Mouse (Mus musculus) CH12.LX (cell line): ENCODE results near the gene Fam187a. TPM values are rescaled to one million over a fixed set of nuclear protein-coding genes. Genes with fewer than 3 reads are reported as not detected.

Source experiments
- DNase-seq: peaks from one replicate; pipeline ENCODE4 v3.0.0-alpha.2; 2013; ENCODE audit errors: extremely low read depth
- H3K27ac ChIP-seq: 2 replicates; pipeline ENCODE4 v1.5.1; 2012; ENCODE audit warnings: low read depth, mild to moderate bottlenecking, control low read depth, moderate library complexity; ENCODE audit not compliant: insufficient read depth
- H3K27me3 ChIP-seq: replicated peaks from 2 replicates; pipeline ENCODE3; 2012; ENCODE audit warnings: inconsistent platforms
- H3K36me3 ChIP-seq, 2 experiments: replicated peaks in 1 of 2; 2 replicates each; pipeline versions ENCODE3 to v1.6.1; 2012; ENCODE audit warnings: inconsistent platforms in 1 of 2, low read length in 1 of 2, mild to moderate bottlenecking in 1 of 2, mixed read lengths in 1 of 2, moderate library complexity in 1 of 2; ENCODE audit not compliant: control insufficient read depth in 1 of 2, insufficient read depth in 1 of 2
- H3K4me1 ChIP-seq, 2 experiments: 2 replicates each; pipeline ENCODE4 v1.6.1; 2012; ENCODE audit warnings: inconsistent platforms in 1 of 2, moderate library complexity in 1 of 2; ENCODE audit not compliant: insufficient read depth in 2 of 2, control insufficient read depth in 1 of 2
- H3K4me2 ChIP-seq: 2 replicates; pipeline ENCODE4 v1.6.1; 2012; ENCODE audit warnings: low read depth, mild to moderate bottlenecking, control low read depth; ENCODE audit not compliant: poor library complexity, insufficient read depth, severe bottlenecking
- H3K4me3 ChIP-seq, 3 experiments: fragments of 150-350 bp in 1 of 3; sonication (generic) in 1 of 3; replicated peaks in 1 of 3; 2 replicates each; pipeline versions ENCODE3 to v1.5.1; 2011 to 2012; ENCODE audit warnings: low read depth in 2 of 3, low read length in 2 of 3, mild to moderate bottlenecking in 2 of 3, moderate library complexity in 2 of 3, control low read depth in 1 of 3, improper control_type of control experiment in 1 of 3, inconsistent platforms in 1 of 3, mixed read lengths in 1 of 3; ENCODE audit not compliant: poor library complexity in 1 of 3
- H3K79me2 ChIP-seq: replicated peaks from 2 replicates; pipeline ENCODE4 v1.6.1; 2012; ENCODE audit warnings: mild to moderate bottlenecking, moderate library complexity; ENCODE audit not compliant: control insufficient read depth, poor library complexity, insufficient read depth, severe bottlenecking; ENCODE audit errors: extremely low read depth
- H3K9ac ChIP-seq: 2 replicates; pipeline ENCODE4 v1.6.1; 2012; ENCODE audit warnings: low read depth, mild to moderate bottlenecking, control low read depth, moderate library complexity; ENCODE audit not compliant: insufficient read depth
- H3K9me3 ChIP-seq: replicated peaks from 2 replicates; pipeline ENCODE3; 2012; ENCODE audit warnings: low read length, inconsistent platforms, mixed read lengths
- BHLHE40 ChIP-seq: IDR thresholded peaks from 2 replicates; pipeline ENCODE4 v1.6.1; 2011; ENCODE audit warnings: mild to moderate bottlenecking, low read depth, low read length, improper control_type of control experiment
- CHD1 ChIP-seq: IDR thresholded peaks from 2 replicates; pipeline ENCODE4 v1.6.1; 2012; ENCODE audit warnings: low read depth, low read length, improper control_type of control experiment, inconsistent platforms
- CHD2 ChIP-seq: IDR thresholded peaks from 2 replicates; pipeline ENCODE4 v1.6.1; 2011; ENCODE audit warnings: low read length, improper control_type of control experiment
- CTCF ChIP-seq, 2 experiments: IDR thresholded peaks in 1 of 2; conservative IDR thresholded peaks in 1 of 2; 2 replicates each; pipeline ENCODE4 v1.5.1; 2011 to 2012; ENCODE audit warnings: low read depth in 2 of 2, low read length in 2 of 2, improper control_type of control experiment in 1 of 2, inconsistent platforms in 1 of 2, mild to moderate bottlenecking in 1 of 2, moderate library complexity in 1 of 2
- E2F4 ChIP-seq: IDR thresholded peaks from 2 replicates; pipeline ENCODE4 v1.6.1; 2011; ENCODE audit warnings: low read depth, low read length, improper control_type of control experiment; ENCODE audit not compliant: insufficient replicate concordance
- ELF1 ChIP-seq: IDR thresholded peaks from 2 replicates; pipeline ENCODE4 v1.6.1; 2014; ENCODE audit warnings: low read depth, mild to moderate bottlenecking, inconsistent platforms, low read length, improper control_type of control experiment
- EP300 ChIP-seq: IDR thresholded peaks from 2 replicates; pipeline ENCODE4 v1.6.1; 2011; ENCODE audit warnings: low read length, improper control_type of control experiment
- ETS1 ChIP-seq: conservative IDR thresholded peaks from 2 replicates; pipeline ENCODE4 v1.6.1; 2012; ENCODE audit warnings: low read depth, mild to moderate bottlenecking, inconsistent platforms, low read length, improper control_type of control experiment, moderate library complexity
- GABPA ChIP-seq: IDR thresholded peaks from 2 replicates; pipeline ENCODE4 v1.6.1; 2012; ENCODE audit warnings: low read depth, low read length, improper control_type of control experiment, inconsistent platforms; ENCODE audit not compliant: insufficient replicate concordance
- HCFC1 ChIP-seq: IDR thresholded peaks from 2 replicates; pipeline ENCODE4 v1.6.1; 2012; ENCODE audit warnings: low read depth, mild to moderate bottlenecking, inconsistent platforms, low read length, improper control_type of control experiment
- IRF4 ChIP-seq: IDR thresholded peaks from 2 replicates; pipeline ENCODE4 v1.6.1; 2014; ENCODE audit warnings: low read depth, mild to moderate bottlenecking, inconsistent platforms, low read length, improper control_type of control experiment
- JUN ChIP-seq: IDR thresholded peaks from 2 replicates; pipeline ENCODE4 v1.6.1; 2011; ENCODE audit warnings: low read depth, mild to moderate bottlenecking, low read length, improper control_type of control experiment, moderate library complexity; ENCODE audit not compliant: insufficient read depth
- JUND ChIP-seq: conservative IDR thresholded peaks from 2 replicates; pipeline ENCODE4 v1.6.1; 2011; ENCODE audit warnings: low read depth, low read length, improper control_type of control experiment
- KAT2A ChIP-seq: IDR thresholded peaks from 2 replicates; pipeline ENCODE4 v1.6.1; 2012; ENCODE audit warnings: low read length, improper control_type of control experiment, inconsistent platforms; ENCODE audit not compliant: insufficient replicate concordance
- MAFK ChIP-seq: IDR thresholded peaks from 2 replicates; pipeline ENCODE4 v1.6.1; 2011; ENCODE audit warnings: low read length, improper control_type of control experiment; ENCODE audit not compliant: insufficient replicate concordance
- MAX ChIP-seq: IDR thresholded peaks from 2 replicates; pipeline ENCODE4 v1.6.1; 2011; ENCODE audit warnings: low read length, improper control_type of control experiment
- MAZ ChIP-seq: IDR thresholded peaks from 2 replicates; pipeline ENCODE4 v1.6.1; 2012; ENCODE audit warnings: low read depth, mild to moderate bottlenecking, inconsistent platforms, low read length, improper control_type of control experiment, moderate library complexity
- MEF2A ChIP-seq: IDR thresholded peaks from 2 replicates; pipeline ENCODE4 v1.6.1; 2014; ENCODE audit warnings: low read depth, mild to moderate bottlenecking, inconsistent platforms, low read length, improper control_type of control experiment, borderline replicate concordance
- MXI1 ChIP-seq: IDR thresholded peaks from 2 replicates; pipeline ENCODE4 v1.6.1; 2011; ENCODE audit warnings: mild to moderate bottlenecking, low read depth, low read length, improper control_type of control experiment
- MYC ChIP-seq: IDR thresholded peaks from 2 replicates; pipeline ENCODE4 v1.6.1; 2011; ENCODE audit warnings: low read depth, mild to moderate bottlenecking, improper control_type of control experiment, low read length
- NELFE ChIP-seq: IDR thresholded peaks from 2 replicates; pipeline ENCODE4 v1.6.1; 2011; ENCODE audit warnings: low read depth, low read length, improper control_type of control experiment
- NRF1 ChIP-seq: IDR thresholded peaks from 2 replicates; pipeline ENCODE4 v1.6.1; 2014; ENCODE audit warnings: low read depth, mild to moderate bottlenecking, inconsistent platforms, low read length, improper control_type of control experiment, moderate library complexity
- PAX5 ChIP-seq: IDR thresholded peaks from 2 replicates; pipeline ENCODE4 v1.6.1; 2012; ENCODE audit warnings: low read length, inconsistent platforms, mixed read lengths
- POLR2A ChIP-seq: IDR thresholded peaks from 2 replicates; pipeline ENCODE4 v1.6.1; 2011; ENCODE audit warnings: low read depth, mild to moderate bottlenecking, improper control_type of control experiment, low read length
- POLR2AphosphoS2 ChIP-seq: IDR thresholded peaks from 2 replicates; pipeline ENCODE4 v1.6.1; 2011; ENCODE audit warnings: low read depth, low read length, improper control_type of control experiment
- RAD21 ChIP-seq: IDR thresholded peaks from 2 replicates; pipeline ENCODE4 v1.6.1; 2011; ENCODE audit warnings: low read depth, mild to moderate bottlenecking, low read length, improper control_type of control experiment, moderate library complexity
- RCOR1 ChIP-seq: conservative IDR thresholded peaks from 2 replicates; pipeline ENCODE4 v1.6.1; 2012; ENCODE audit warnings: low read depth, mild to moderate bottlenecking, inconsistent platforms, low read length, improper control_type of control experiment
- SIN3A ChIP-seq: IDR thresholded peaks from 2 replicates; pipeline ENCODE4 v1.6.1; 2012; ENCODE audit warnings: low read length, improper control_type of control experiment, inconsistent platforms
- SMC3 ChIP-seq: IDR thresholded peaks from 2 replicates; pipeline ENCODE4 v1.6.1; 2011; ENCODE audit warnings: low read depth, low read length, improper control_type of control experiment
- TBP ChIP-seq: conservative IDR thresholded peaks from 2 replicates; pipeline ENCODE4 v1.6.1; 2011; ENCODE audit warnings: low read depth, low read length, improper control_type of control experiment
- TCF12 ChIP-seq: IDR thresholded peaks from 2 replicates; pipeline ENCODE4 v1.6.1; 2014; ENCODE audit warnings: low read depth, mild to moderate bottlenecking, inconsistent platforms, low read length, improper control_type of control experiment
- UBTF ChIP-seq: IDR thresholded peaks from 2 replicates; pipeline ENCODE4 v1.6.1; 2012; ENCODE audit warnings: low read depth, mild to moderate bottlenecking, inconsistent platforms, low read length, improper control_type of control experiment, moderate library complexity
- USF1 ChIP-seq: IDR thresholded peaks from 2 replicates; pipeline ENCODE4 v1.6.1; 2014; ENCODE audit warnings: low read depth, mild to moderate bottlenecking, inconsistent platforms, low read length, improper control_type of control experiment
- USF2 ChIP-seq: conservative IDR thresholded peaks from 2 replicates; pipeline ENCODE4 v1.6.1; 2011; ENCODE audit warnings: low read depth, low read length, improper control_type of control experiment
- ZC3H11A ChIP-seq: IDR thresholded peaks from 2 replicates; pipeline ENCODE4 v1.6.1; 2012; ENCODE audit warnings: low read depth, mild to moderate bottlenecking, inconsistent platforms, low read length, improper control_type of control experiment
- ZKSCAN1 ChIP-seq: IDR thresholded peaks from 2 replicates; pipeline ENCODE4 v1.6.1; 2012; ENCODE audit warnings: low read depth, inconsistent platforms, low read length, improper control_type of control experiment, borderline replicate concordance
- ZMIZ1 ChIP-seq: IDR thresholded peaks from 2 replicates; pipeline ENCODE4 v1.6.1; 2012; ENCODE audit warnings: low read depth, mild to moderate bottlenecking, inconsistent platforms, low read length, improper control_type of control experiment
- ZNF384 ChIP-seq: IDR thresholded peaks from 2 replicates; pipeline ENCODE4 v1.6.1; 2012; ENCODE audit warnings: low read depth, low read length, improper control_type of control experiment, inconsistent platforms
- dilution Hi-C: fragments of 300-500 bp; cut with MboI; formaldehyde crosslinking; loops from 2 replicates; pipeline ENCODE4 v1.14.3; 2020; ENCODE audit warnings: low sequenced_read_pairs; ENCODE audit not compliant: extremely low pct_unique_long_range_greater_than_20kb, extremely low pct_ligation_motif_present
- in situ Hi-C: fragments of 300-500 bp; cut with MboI; formaldehyde crosslinking; loops from 3 replicates; pipeline ENCODE4 v1.14.3; 2019; ENCODE audit warnings: low sequenced_read_pairs, low pct_ligation_motif_present, low pct_unique_long_range_greater_than_20kb, mixed read lengths
- polyA plus RNA-seq: library from polyadenylated mRNA; unstranded; fragments of >175 nt; gene quantifications from 2 replicates; pipeline ENCODE4 v1.2.1, GENCODE M21; 2012; ENCODE audit warnings: low read depth; ENCODE audit not compliant: insufficient read length
- total RNA-seq, 2 experiments: library from RNA; depleted of rRNA; stranded (reverse); fragments of 300-350 nt in 1 of 2; fragments of >200 nt in 1 of 2; gene quantifications; 2 replicates each; pipeline ENCODE4 v1.2.3; 2012 to 2014

The Fam187a gene
- total and polyA plus RNA-seq, 3 experiments, result not detected

DNA sequence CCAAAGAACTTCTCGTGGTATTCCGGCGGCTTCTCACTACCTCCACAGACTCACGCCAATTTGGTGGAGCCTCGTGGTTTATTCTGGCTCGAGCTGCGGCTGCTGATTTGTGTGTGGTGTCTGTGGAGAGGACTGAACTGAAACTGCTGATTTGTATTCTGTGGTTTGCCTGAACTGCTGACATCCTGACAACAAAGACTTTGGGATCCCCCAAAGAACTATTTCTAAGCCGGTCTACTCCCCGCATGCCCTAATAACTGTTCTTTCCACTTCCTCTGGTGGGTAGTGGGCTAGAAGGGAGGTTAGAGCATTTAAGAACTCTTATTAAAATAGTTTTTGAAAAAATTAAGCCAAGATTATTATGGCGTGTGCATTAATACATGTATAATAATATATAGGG lies 45.7 kb downstream of the Fam187a start:
- H3K4me1 ChIP-seq, result peaks cover 13 to 38% of the 10 kb centered on the region in 2 experiments
- peak; percentile 83 for DNase-seq
- dilution Hi-C loops, result no loop called here
- H3K9ac ChIP-seq, result no peak overlapping the region
- no peaks in the 10 kb centered on the region for H3K36me3 ChIP-seq
- TF ChIP-seq RAD21 (no peak), MYC (peak; percentile 93), SMC3 (no peak; the same call in 1 of the 2 replicates), NRF1 (0 out of 2 replicates have a peak, but pooled peaks have one; percentile 2), UBTF (no peak; the same call in 1 of the 2 replicates), CHD2 (peak; percentile 71), KAT2A (no peak), JUND (0 out of 2 replicates have a peak, but pooled peaks have one; percentile 34), ELF1 (peak; percentile 52), ETS1 (peak; percentile 90), MAZ (0 out of 2 replicates have a peak, but pooled peaks have one; percentile 61), POLR2AphosphoS2 (no peak), USF1 (no peak), EP300 (peak; percentile 95), MAX (peak; percentile 91), JUN (peak; percentile 36; the same call in 1 of the 2 replicates), MXI1 (peak; percentile 74; the same call in 1 of the 2 replicates), ZC3H11A (no peak), HCFC1 (peak; percentile 51), MAFK (peak; percentile 97), USF2 (no peak), NELFE (no peak), SIN3A (peak; percentile 90), ZMIZ1 (no peak), TBP (no peak), POLR2A (peak; percentile 35; the same call in 1 of the 2 replicates), CHD1 (no peak), MEF2A (peak; percentile 96), IRF4 (peak; percentile 98), PAX5 (no peak), BHLHE40 (peak; percentile 94), E2F4 (0 out of 2 replicates have a peak, but pooled peaks have one; percentile 6), CTCF (conservative IDR thresholded peaks at IDR 0.05 in 1 of 2, IDR thresholded peaks at IDR 0.05 in 1 of 2; ENCODE audit: low read depth in 2 of 2, low read length in 2 of 2) (no peak), ZKSCAN1 (no peak), TCF12 (peak; percentile 89; the same call in 1 of the 2 replicates), RCOR1 (peak; percentile 76), GABPA (no peak), ZNF384 (peak; percentile 60)
- no peak overlapping the region for H3K4me3 ChIP-seq
- peaks cover 5% of the 10 kb centered on the region for H3K9me3 ChIP-seq
- no peaks in the 10 kb centered on the region for H3K79me2 ChIP-seq
- H3K4me2 ChIP-seq, result peak overlapping the region; percentile 59
- H3K27ac ChIP-seq, result no peak overlapping the region
- peaks cover 18% of the 10 kb centered on the region for H3K27me3 ChIP-seq
- in situ Hi-C loops, result loop anchor here (5.0 kb wide), 1 partner anchor 33 kb away; no protein-coding TSS in a partner anchor
